Mouse (Mus musculus) megakaryocyte, embryonic 14.5 days (primary cell): Measurements from ENCODE around the gene Rag1.

Experiments used
- FLI1 ChIP-seq: IDR thresholded peaks from 2 replicates; pipeline ENCODE4 v1.6.1; 2012; ENCODE audit warnings: low read length, inconsistent platforms, mixed read lengths
- GATA1 ChIP-seq: IDR thresholded peaks from 3 replicates; pipeline ENCODE4 v1.6.1; 2012; ENCODE audit warnings: mixed read lengths, low read length, inconsistent platforms, borderline replicate concordance

DNA sequence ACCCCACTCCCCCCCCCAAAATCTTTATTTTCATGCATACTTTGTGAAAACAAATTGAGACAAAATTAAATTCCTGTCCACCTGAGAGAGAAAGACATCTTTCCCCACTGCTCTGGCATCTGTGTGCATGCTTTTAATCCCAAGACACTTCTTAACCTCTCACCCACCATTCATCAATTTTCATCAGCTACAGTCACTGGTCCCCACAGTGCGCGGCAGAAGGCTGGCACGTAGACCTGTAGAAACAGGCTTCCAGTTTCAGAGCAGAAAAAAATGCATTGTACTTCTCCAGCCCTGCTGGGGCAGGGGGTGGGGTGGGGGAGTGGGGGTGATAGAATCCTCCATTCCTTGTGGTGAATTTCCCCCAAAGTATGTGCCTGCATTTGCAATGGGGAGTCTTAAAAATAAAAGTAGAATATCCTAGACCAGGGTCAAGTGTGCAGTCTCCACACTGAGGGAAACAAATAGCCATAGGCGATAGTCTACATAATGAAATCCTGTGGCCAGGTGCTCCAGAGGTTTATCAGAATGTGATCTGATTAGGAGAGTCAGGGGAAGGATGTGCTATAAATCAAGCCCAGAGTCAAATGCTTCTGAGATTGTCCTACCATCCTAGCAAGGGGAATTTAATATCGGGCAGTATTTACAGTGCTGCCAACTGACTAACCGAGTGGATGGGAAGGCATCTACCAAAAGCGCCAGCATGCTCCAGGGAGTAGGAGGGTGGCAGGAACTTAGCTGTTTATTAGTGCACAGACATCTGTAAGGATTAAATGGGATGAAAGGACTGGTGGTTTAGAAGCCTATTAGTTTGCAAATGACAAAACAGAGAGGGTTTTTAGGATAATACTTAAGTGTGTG, 10.1 kb downstream of the Rag1 start:
- TF ChIP-seq GATA1: no peak
- no peak for TF ChIP-seq FLI1
